Mouse (Mus musculus) forebrain, postnatal 0 days (tissue): ENCODE measurements around the gene Vmn1r41. TPM values are rescaled to one million over a fixed set of nuclear protein-coding genes. Genes with fewer than 3 reads are reported as not detected.

Experiments
- ATAC-seq: fragments of 200-750 bp; cut with Nextera tagmentation; 2 replicates; pipeline ENCODE4 v1.8.0; 2017; ENCODE audit warnings: mild to moderate bottlenecking, moderate library complexity
- DNase-seq: peaks from one replicate; pipeline ENCODE4 v3.0.0-alpha.2; 2015
- H3K27ac ChIP-seq: fragments of 300-500 bp; sonication (generic); 2 replicates; pipeline ENCODE4 v1.5.1; 2014; ENCODE audit warnings: low read depth, mild to moderate bottlenecking, antibody characterized with exemption, low read length, moderate library complexity, mixed read lengths
- H3K27me3 ChIP-seq: fragments of 300-500 bp; sonication (generic); 2 replicates; pipeline ENCODE4 v1.6.1; 2014; ENCODE audit warnings: mild to moderate bottlenecking, low read length, mixed read lengths; ENCODE audit not compliant: insufficient read depth
- H3K36me3 ChIP-seq: fragments of 300-500 bp; sonication (generic); 2 replicates; pipeline ENCODE4 v1.6.1; 2014; ENCODE audit warnings: mild to moderate bottlenecking, moderate library complexity; ENCODE audit not compliant: insufficient read depth
- H3K4me1 ChIP-seq: fragments of 300-500 bp; sonication (generic); 2 replicates; pipeline ENCODE4 v1.6.1; 2014; ENCODE audit warnings: antibody characterized with exemption; ENCODE audit not compliant: insufficient read depth
- H3K4me2 ChIP-seq: fragments of 300-500 bp; sonication (generic); 2 replicates; pipeline ENCODE4 v1.6.1; 2014; ENCODE audit warnings: low read depth, mild to moderate bottlenecking, moderate library complexity
- H3K4me3 ChIP-seq: fragments of 300-500 bp; sonication (generic); 2 replicates; pipeline ENCODE4 v1.5.1; 2014; ENCODE audit warnings: low read depth, low read length, mixed read lengths
- H3K9ac ChIP-seq: fragments of 300-500 bp; sonication (generic); 2 replicates; pipeline ENCODE4 v1.6.1; 2014; ENCODE audit warnings: mild to moderate bottlenecking
- H3K9me3 ChIP-seq: fragments of 300-500 bp; sonication (generic); 2 replicates; pipeline ENCODE4 v1.6.1; 2016; ENCODE audit warnings: low read length
- CTCF ChIP-seq: sonication (generic); IDR thresholded peaks from 2 replicates; pipeline ENCODE4 v1.5.1; 2016; ENCODE audit warnings: antibody characterized with exemption, control low read depth, low read depth
- WGBS: fragments of 180-500 bp; shearing (Covaris S2); extraction: QIAGEN DNeasy Blood & Tissue Kit; methylation state at CpG from one replicate; pipeline ENCODE4 v1.1.7; 2014; 5-methylcytosine and 5-hydroxymethylcytosine counted together
- polyA plus RNA-seq: library from polyadenylated mRNA; unstranded; fragments of >200 nt; fragmentation: Nextera tagmentation; extraction: Ambion mirVana; gene quantifications from 2 replicates; pipeline ENCODE4 v1.2.1, GENCODE M21; 2015
- total RNA-seq: library from RNA; depleted of rRNA; stranded (reverse); fragments of >200 nt; gene quantifications from 2 replicates; pipeline ENCODE4 v1.2.3, GENCODE M21; 2014; rRNA removed

The Vmn1r41 gene
- not detected in 2 replicates for total RNA-seq
- polyA plus RNA-seq, result not detected in 2 replicates

DNA sequence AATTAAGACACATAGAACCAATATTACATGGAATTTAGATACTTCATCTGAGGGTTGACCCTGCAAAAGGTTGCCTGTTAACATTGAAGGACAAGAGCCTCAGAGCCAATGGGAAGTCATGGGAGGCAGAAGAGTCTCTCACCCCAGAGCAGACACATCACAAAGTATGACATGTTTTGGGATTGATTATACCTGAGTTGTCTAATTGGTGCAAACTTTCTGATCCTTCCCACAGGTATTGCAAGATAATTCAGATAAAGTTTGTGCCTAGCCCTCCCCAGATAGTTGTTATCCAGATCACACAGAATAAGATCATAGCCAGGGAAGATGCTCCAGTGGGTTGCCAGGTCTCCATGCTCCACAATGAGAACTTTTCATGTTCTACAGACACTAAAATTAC, at the start of gene Vmn1r41:
Gene Vmn1r41, plus strand, starts transcription at position 301 of the 400 bp plus-strand sequence.
- no peaks in the 10 kb centered on the region for H3K9me3 ChIP-seq
- H3K4me2 ChIP-seq, result no peak within 1 kb of the TSS
- no peak within 1 kb of the TSS for H3K4me3 ChIP-seq
- no peaks in the 10 kb centered on the region for H3K27me3 ChIP-seq
- ATAC-seq (no peak), DNase-seq (no peak)
- H3K9ac ChIP-seq, result no peak within 1 kb of the TSS
- no peaks in the 10 kb centered on the region for H3K4me1 ChIP-seq
- TF ChIP-seq CTCF, result no peak
- H3K27ac ChIP-seq, result no peak within 1 kb of the TSS
- H3K36me3 ChIP-seq, result no peaks in the 10 kb centered on the region

DNA sequence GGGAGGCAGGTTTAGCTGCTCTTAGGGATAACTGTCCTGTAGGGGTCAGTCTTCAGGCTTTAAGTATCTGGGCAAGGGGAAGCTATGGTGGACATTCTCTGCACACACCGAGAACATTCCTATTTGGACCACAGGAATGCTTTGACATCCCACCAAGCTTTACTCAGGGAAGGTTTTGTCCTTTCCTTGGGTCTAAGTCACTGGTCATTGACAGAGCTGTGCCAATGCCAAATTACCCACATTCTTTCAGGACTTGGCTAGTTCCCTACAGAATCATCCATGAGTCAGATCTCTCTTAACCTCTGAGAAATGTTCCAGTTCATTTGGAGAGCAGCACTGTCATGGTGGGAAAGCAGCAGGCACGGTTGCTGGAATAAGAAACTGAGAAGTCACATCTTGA, 33.9 kb upstream of the Vmn1r41 start:
- Histone ChIP-seq H3K9me3 (no peaks in the 10 kb centered on the region), H3K9ac (no peak overlapping the region), H3K27me3 (no peaks in the 10 kb centered on the region), H3K4me1 (no peaks in the 10 kb centered on the region), H3K4me2 (no peak overlapping the region), H3K27ac (no peak overlapping the region), H3K36me3 (no peaks in the 10 kb centered on the region), H3K4me3 (no peak overlapping the region)
- 80% methylated on average over 2 of the region's 2 CpGs for WGBS
- DNase-seq, result no peak
- no peak for TF ChIP-seq CTCF
- no peak for ATAC-seq

DNA sequence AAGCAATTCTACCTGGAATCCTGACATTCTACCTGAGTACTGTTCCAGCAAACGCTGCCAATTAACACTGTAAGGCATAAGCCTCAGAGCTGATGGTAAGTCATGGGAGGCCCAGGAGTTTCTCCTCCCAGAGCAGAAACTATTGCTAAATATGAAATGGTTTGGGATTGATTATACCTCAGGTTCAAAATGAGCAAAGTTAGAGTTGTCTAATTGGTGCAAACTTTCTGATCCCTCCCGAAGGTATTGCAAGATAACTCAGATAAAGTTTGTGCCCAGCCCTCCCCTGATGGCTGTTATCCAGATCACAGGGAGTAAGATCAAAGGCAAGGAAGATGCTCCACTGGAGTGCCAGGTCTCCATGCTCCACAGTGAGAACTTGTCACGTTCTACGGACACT, 33.3 kb upstream of the Vmn1r41 start, which contains the start of gene Vmn1r40:
Gene Vmn1r40, plus strand, starts transcription at position 301 of the 400 bp plus-strand sequence.
- Histone ChIP-seq H3K27ac (no peak within 1 kb of the TSS), H3K4me3 (no peak within 1 kb of the TSS), H3K9ac (no peak within 1 kb of the TSS), H3K27me3 (no peaks in the 10 kb centered on the region), H3K9me3 (no peaks in the 10 kb centered on the region), H3K4me2 (no peak within 1 kb of the TSS), H3K36me3 (no peaks in the 10 kb centered on the region), H3K4me1 (no peaks in the 10 kb centered on the region)
- no peak for TF ChIP-seq CTCF
- 86% methylated on average over 4 of the region's 4 CpGs for WGBS
- DNase-seq (no peak), ATAC-seq (no peak)

DNA sequence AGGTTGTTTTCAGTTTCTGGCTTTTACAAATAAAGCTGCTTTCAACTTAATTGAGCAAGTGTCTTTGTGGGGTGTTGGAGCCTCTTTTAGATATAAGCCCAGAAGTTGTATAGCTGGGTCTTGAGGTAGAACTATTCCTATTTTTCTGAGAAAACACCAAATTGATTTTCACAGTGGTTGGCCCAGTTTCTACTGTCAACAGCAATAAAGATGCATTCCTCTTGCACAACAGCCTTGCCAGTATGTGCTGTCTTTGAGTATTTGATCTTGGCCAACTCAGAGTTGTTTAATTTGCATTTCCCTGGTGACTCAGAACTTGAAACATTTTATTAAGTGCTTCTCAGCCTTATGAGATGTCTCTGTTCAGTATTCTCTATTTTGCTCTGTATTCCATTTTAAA, 22.5 kb upstream of the Vmn1r41 start:
- Histone ChIP-seq H3K4me2 (no peak overlapping the region), H3K9ac (no peak overlapping the region), H3K9me3 (0 out of 2 replicates have a peak, but pooled peaks cover 4% of the 10 kb centered on the region), H3K4me1 (no peaks in the 10 kb centered on the region), H3K27ac (no peak overlapping the region), H3K4me3 (no peak overlapping the region), H3K36me3 (no peaks in the 10 kb centered on the region), H3K27me3 (no peaks in the 10 kb centered on the region)
- no peak for TF ChIP-seq CTCF
- no peak for ATAC-seq
- DNase-seq, result no peak

DNA sequence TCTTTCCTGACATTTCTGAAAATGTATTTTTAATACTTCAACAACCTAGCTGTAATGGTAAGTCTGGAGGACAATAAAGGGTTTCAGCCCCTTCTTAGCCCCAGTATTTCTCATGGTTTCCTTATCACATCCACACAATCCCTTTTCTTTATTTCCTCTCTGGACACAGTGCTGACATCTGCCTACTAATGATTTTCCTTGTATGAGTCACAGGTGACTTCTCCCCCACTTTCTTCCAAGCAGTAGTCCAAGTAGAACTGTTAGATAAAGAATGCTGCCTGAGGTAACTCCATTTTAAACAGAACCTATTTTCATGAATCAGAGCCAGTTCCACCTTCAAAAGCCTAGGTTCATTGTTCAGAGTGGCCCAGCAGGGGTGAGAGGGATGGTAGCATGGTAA, 2.2 kb downstream of the Vmn1r41 start:
- no peak for TF ChIP-seq CTCF
- Histone ChIP-seq H3K4me2 (no peak overlapping the region), H3K4me1 (no peaks in the 10 kb centered on the region), H3K4me3 (no peak overlapping the region), H3K36me3 (no peaks in the 10 kb centered on the region), H3K9ac (no peak overlapping the region), H3K27me3 (no peaks in the 10 kb centered on the region), H3K9me3 (no peaks in the 10 kb centered on the region), H3K27ac (no peak overlapping the region)
- DNase-seq, result no peak
- ATAC-seq, result no peak

DNA sequence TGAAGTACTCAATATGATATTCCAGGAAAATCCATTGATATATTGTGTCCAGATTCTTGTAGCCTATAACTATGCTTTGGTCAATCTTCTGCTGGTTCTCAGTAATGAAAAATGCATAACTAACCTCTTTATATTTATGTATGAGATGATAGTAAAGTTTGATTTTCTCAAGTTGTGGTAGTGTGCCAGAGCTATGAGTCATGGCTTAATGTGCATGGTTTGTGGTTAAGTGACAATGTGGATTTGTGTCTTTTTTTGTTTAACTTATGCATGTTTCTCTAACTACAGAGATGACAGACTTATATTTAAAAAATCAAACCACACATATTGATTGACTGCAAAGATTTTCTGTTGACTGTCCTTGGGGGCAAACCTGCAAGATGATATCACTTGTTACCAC, 49.7 kb downstream of the Vmn1r41 start:
- H3K9ac ChIP-seq, result no peak overlapping the region
- H3K27ac ChIP-seq, result no peak overlapping the region
- no peak overlapping the region for H3K4me3 ChIP-seq
- no peaks in the 10 kb centered on the region for H3K36me3 ChIP-seq
- no peak for TF ChIP-seq CTCF
- no peaks in the 10 kb centered on the region for H3K4me1 ChIP-seq
- no peaks in the 10 kb centered on the region for H3K27me3 ChIP-seq
- H3K4me2 ChIP-seq, result no peak overlapping the region
- no peaks in the 10 kb centered on the region for H3K9me3 ChIP-seq
- ATAC-seq (no peak), DNase-seq (no peak)

Other genes with a start within 250 kb of the Vmn1r41 start
- gene Chchd6, start 145.1 kb upstream of the Vmn1r41 start, total RNA-seq, result 159 and 199 TPM in 2 replicates
- gene Chchd6, start 145.1 kb upstream of the Vmn1r41 start, polyA plus RNA-seq, result 210 and 211 TPM in 2 replicates
- 21.2 and 24.2 TPM in 2 replicates for gene Txnrd3, start 96.8 kb upstream of the Vmn1r41 start, total RNA-seq
- gene Txnrd3, start 96.8 kb upstream of the Vmn1r41 start, polyA plus RNA-seq, result 20.1 and 21.4 TPM in 2 replicates
- gene Vmn1r40, start 33.2 kb upstream of the Vmn1r41 start, total RNA-seq, result not detected in 2 replicates
- not detected in 2 replicates for gene Vmn1r40, start 33.2 kb upstream of the Vmn1r41 start, polyA plus RNA-seq
- not detected in 2 replicates for gene Vmn1r42, start 135.6 kb downstream of the Vmn1r41 start, total RNA-seq
- gene Vmn1r42, start 135.6 kb downstream of the Vmn1r41 start, polyA plus RNA-seq, result not detected in 2 replicates
- not detected in 2 replicates for gene Vmn1r43, start 135.6 kb downstream of the Vmn1r41 start, total RNA-seq
- gene Vmn1r43, start 135.6 kb downstream of the Vmn1r41 start, polyA plus RNA-seq, result not detected in 2 replicates
- gene Vmn1r44, start 142.9 kb downstream of the Vmn1r41 start, total RNA-seq, result not detected in 2 replicates
- gene Vmn1r44, start 142.9 kb downstream of the Vmn1r41 start, polyA plus RNA-seq, result not detected in 2 replicates
- not detected in 2 replicates for gene Vmn1r45, start 199.8 kb downstream of the Vmn1r41 start, total RNA-seq
- not detected in 2 replicates for gene Vmn1r45, start 199.8 kb downstream of the Vmn1r41 start, polyA plus RNA-seq
- not detected in 2 replicates for gene Vmn1r46, start 228.5 kb downstream of the Vmn1r41 start, total RNA-seq
- gene Vmn1r46, start 228.5 kb downstream of the Vmn1r41 start, polyA plus RNA-seq, result not detected in 2 replicates